Mouse (Mus musculus) CH12.LX (cell line): ENCODE data around the gene Ceacam9. TPM values are rescaled to one million over a fixed set of nuclear protein-coding genes. Genes with fewer than 3 reads are reported as not detected.

Source experiments
- DNase-seq: peaks from one replicate; pipeline ENCODE4 v3.0.0-alpha.2; 2013; ENCODE audit errors: extremely low read depth
- H3K27ac ChIP-seq: 2 replicates; pipeline ENCODE4 v1.5.1; 2012; ENCODE audit warnings: low read depth, mild to moderate bottlenecking, control low read depth, moderate library complexity; ENCODE audit not compliant: insufficient read depth
- H3K27me3 ChIP-seq: replicated peaks from 2 replicates; pipeline ENCODE3; 2012; ENCODE audit warnings: inconsistent platforms
- H3K36me3 ChIP-seq, 2 experiments: replicated peaks in 1 of 2; 2 replicates each; pipeline versions ENCODE3 to v1.6.1; 2012; ENCODE audit warnings: inconsistent platforms in 1 of 2, low read length in 1 of 2, mild to moderate bottlenecking in 1 of 2, mixed read lengths in 1 of 2, moderate library complexity in 1 of 2; ENCODE audit not compliant: control insufficient read depth in 1 of 2, insufficient read depth in 1 of 2
- H3K4me1 ChIP-seq, 2 experiments: 2 replicates each; pipeline ENCODE4 v1.6.1; 2012; ENCODE audit warnings: inconsistent platforms in 1 of 2, moderate library complexity in 1 of 2; ENCODE audit not compliant: insufficient read depth in 2 of 2, control insufficient read depth in 1 of 2
- H3K4me2 ChIP-seq: 2 replicates; pipeline ENCODE4 v1.6.1; 2012; ENCODE audit warnings: low read depth, mild to moderate bottlenecking, control low read depth; ENCODE audit not compliant: poor library complexity, insufficient read depth, severe bottlenecking
- H3K4me3 ChIP-seq, 3 experiments: fragments of 150-350 bp in 1 of 3; sonication (generic) in 1 of 3; replicated peaks in 1 of 3; 2 replicates each; pipeline versions ENCODE3 to v1.5.1; 2011 to 2012; ENCODE audit warnings: low read depth in 2 of 3, low read length in 2 of 3, mild to moderate bottlenecking in 2 of 3, moderate library complexity in 2 of 3, control low read depth in 1 of 3, improper control_type of control experiment in 1 of 3, inconsistent platforms in 1 of 3, mixed read lengths in 1 of 3; ENCODE audit not compliant: poor library complexity in 1 of 3
- H3K79me2 ChIP-seq: replicated peaks from 2 replicates; pipeline ENCODE4 v1.6.1; 2012; ENCODE audit warnings: mild to moderate bottlenecking, moderate library complexity; ENCODE audit not compliant: control insufficient read depth, poor library complexity, insufficient read depth, severe bottlenecking; ENCODE audit errors: extremely low read depth
- H3K9ac ChIP-seq: 2 replicates; pipeline ENCODE4 v1.6.1; 2012; ENCODE audit warnings: low read depth, mild to moderate bottlenecking, control low read depth, moderate library complexity; ENCODE audit not compliant: insufficient read depth
- H3K9me3 ChIP-seq: replicated peaks from 2 replicates; pipeline ENCODE3; 2012; ENCODE audit warnings: low read length, inconsistent platforms, mixed read lengths
- CHD2 ChIP-seq: IDR thresholded peaks from 2 replicates; pipeline ENCODE4 v1.6.1; 2011; ENCODE audit warnings: low read length, improper control_type of control experiment
- CTCF ChIP-seq, 2 experiments: IDR thresholded peaks in 1 of 2; conservative IDR thresholded peaks in 1 of 2; 2 replicates each; pipeline ENCODE4 v1.5.1; 2011 to 2012; ENCODE audit warnings: low read depth in 2 of 2, low read length in 2 of 2, improper control_type of control experiment in 1 of 2, inconsistent platforms in 1 of 2, mild to moderate bottlenecking in 1 of 2, moderate library complexity in 1 of 2
- EP300 ChIP-seq: IDR thresholded peaks from 2 replicates; pipeline ENCODE4 v1.6.1; 2011; ENCODE audit warnings: low read length, improper control_type of control experiment
- ETS1 ChIP-seq: conservative IDR thresholded peaks from 2 replicates; pipeline ENCODE4 v1.6.1; 2012; ENCODE audit warnings: low read depth, mild to moderate bottlenecking, inconsistent platforms, low read length, improper control_type of control experiment, moderate library complexity
- GABPA ChIP-seq: IDR thresholded peaks from 2 replicates; pipeline ENCODE4 v1.6.1; 2012; ENCODE audit warnings: low read depth, low read length, improper control_type of control experiment, inconsistent platforms; ENCODE audit not compliant: insufficient replicate concordance
- HCFC1 ChIP-seq: IDR thresholded peaks from 2 replicates; pipeline ENCODE4 v1.6.1; 2012; ENCODE audit warnings: low read depth, mild to moderate bottlenecking, inconsistent platforms, low read length, improper control_type of control experiment
- IRF4 ChIP-seq: IDR thresholded peaks from 2 replicates; pipeline ENCODE4 v1.6.1; 2014; ENCODE audit warnings: low read depth, mild to moderate bottlenecking, inconsistent platforms, low read length, improper control_type of control experiment
- JUN ChIP-seq: IDR thresholded peaks from 2 replicates; pipeline ENCODE4 v1.6.1; 2011; ENCODE audit warnings: low read depth, mild to moderate bottlenecking, low read length, improper control_type of control experiment, moderate library complexity; ENCODE audit not compliant: insufficient read depth
- JUND ChIP-seq: conservative IDR thresholded peaks from 2 replicates; pipeline ENCODE4 v1.6.1; 2011; ENCODE audit warnings: low read depth, low read length, improper control_type of control experiment
- KAT2A ChIP-seq: IDR thresholded peaks from 2 replicates; pipeline ENCODE4 v1.6.1; 2012; ENCODE audit warnings: low read length, improper control_type of control experiment, inconsistent platforms; ENCODE audit not compliant: insufficient replicate concordance
- MAFK ChIP-seq: IDR thresholded peaks from 2 replicates; pipeline ENCODE4 v1.6.1; 2011; ENCODE audit warnings: low read length, improper control_type of control experiment; ENCODE audit not compliant: insufficient replicate concordance
- MAX ChIP-seq: IDR thresholded peaks from 2 replicates; pipeline ENCODE4 v1.6.1; 2011; ENCODE audit warnings: low read length, improper control_type of control experiment
- MEF2A ChIP-seq: IDR thresholded peaks from 2 replicates; pipeline ENCODE4 v1.6.1; 2014; ENCODE audit warnings: low read depth, mild to moderate bottlenecking, inconsistent platforms, low read length, improper control_type of control experiment, borderline replicate concordance
- PAX5 ChIP-seq: IDR thresholded peaks from 2 replicates; pipeline ENCODE4 v1.6.1; 2012; ENCODE audit warnings: low read length, inconsistent platforms, mixed read lengths
- POLR2A ChIP-seq: IDR thresholded peaks from 2 replicates; pipeline ENCODE4 v1.6.1; 2011; ENCODE audit warnings: low read depth, mild to moderate bottlenecking, improper control_type of control experiment, low read length
- POLR2AphosphoS2 ChIP-seq: IDR thresholded peaks from 2 replicates; pipeline ENCODE4 v1.6.1; 2011; ENCODE audit warnings: low read depth, low read length, improper control_type of control experiment
- RAD21 ChIP-seq: IDR thresholded peaks from 2 replicates; pipeline ENCODE4 v1.6.1; 2011; ENCODE audit warnings: low read depth, mild to moderate bottlenecking, low read length, improper control_type of control experiment, moderate library complexity
- UBTF ChIP-seq: IDR thresholded peaks from 2 replicates; pipeline ENCODE4 v1.6.1; 2012; ENCODE audit warnings: low read depth, mild to moderate bottlenecking, inconsistent platforms, low read length, improper control_type of control experiment, moderate library complexity
- ZC3H11A ChIP-seq: IDR thresholded peaks from 2 replicates; pipeline ENCODE4 v1.6.1; 2012; ENCODE audit warnings: low read depth, mild to moderate bottlenecking, inconsistent platforms, low read length, improper control_type of control experiment
- ZNF384 ChIP-seq: IDR thresholded peaks from 2 replicates; pipeline ENCODE4 v1.6.1; 2012; ENCODE audit warnings: low read depth, low read length, improper control_type of control experiment, inconsistent platforms
- dilution Hi-C: fragments of 300-500 bp; cut with MboI; formaldehyde crosslinking; loops from 2 replicates; pipeline ENCODE4 v1.14.3; 2020; ENCODE audit warnings: low sequenced_read_pairs; ENCODE audit not compliant: extremely low pct_unique_long_range_greater_than_20kb, extremely low pct_ligation_motif_present
- in situ Hi-C: fragments of 300-500 bp; cut with MboI; formaldehyde crosslinking; loops from 3 replicates; pipeline ENCODE4 v1.14.3; 2019; ENCODE audit warnings: low sequenced_read_pairs, low pct_ligation_motif_present, low pct_unique_long_range_greater_than_20kb, mixed read lengths
- polyA plus RNA-seq: library from polyadenylated mRNA; unstranded; fragments of >175 nt; gene quantifications from 2 replicates; pipeline ENCODE4 v1.2.1, GENCODE M21; 2012; ENCODE audit warnings: low read depth; ENCODE audit not compliant: insufficient read length
- total RNA-seq, 2 experiments: library from RNA; depleted of rRNA; stranded (reverse); fragments of 300-350 nt in 1 of 2; fragments of >200 nt in 1 of 2; gene quantifications; 2 replicates each; pipeline ENCODE4 v1.2.3; 2012 to 2014

Gene Ceacam9
- total and polyA plus RNA-seq, 3 experiments = 0.21 TPM; not detected in 2

DNA sequence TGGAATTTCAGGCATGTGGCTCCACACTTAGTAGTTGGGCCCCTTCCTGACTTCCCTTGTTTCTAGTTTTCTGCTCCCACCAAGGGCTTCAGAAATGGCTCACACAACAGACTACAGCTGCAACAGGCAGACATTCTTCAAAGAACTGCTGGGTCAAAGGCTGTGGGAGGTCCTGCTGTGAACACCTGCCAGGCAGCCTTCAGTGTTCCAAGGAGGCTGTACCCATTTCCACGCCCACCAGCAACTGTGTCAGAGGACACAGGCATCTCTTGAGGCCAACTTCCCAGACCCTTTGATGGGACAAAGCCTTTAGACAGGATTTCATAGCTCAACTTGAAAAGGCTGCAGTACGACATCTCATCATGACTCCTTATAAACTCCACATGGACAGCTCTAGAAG lies 44.7 kb downstream of the Ceacam9 start:
- Histone ChIP-seq H3K36me3 (no peaks in the 10 kb centered on the region), H3K4me1 (no peaks in the 10 kb centered on the region), H3K9ac (no peak overlapping the region), H3K79me2 (no peaks in the 10 kb centered on the region; the same call in 1 of the 2 replicates), H3K4me3 (no peak overlapping the region), H3K9me3 (peaks cover 11% of the 10 kb centered on the region), H3K4me2 (no peak overlapping the region), H3K27me3 (no peaks in the 10 kb centered on the region), H3K27ac (no peak overlapping the region)
- no peak for DNase-seq
- in situ Hi-C loops (no loop called here), dilution Hi-C loops (no loop called here)
- no peak for TF ChIP-seq PAX5
- TF ChIP-seq RAD21 = no peak
- no peak for TF ChIP-seq KAT2A
- no peak for TF ChIP-seq HCFC1
- no peak for TF ChIP-seq POLR2AphosphoS2
- TF ChIP-seq MAX = no peak
- TF ChIP-seq ZC3H11A = no peak
- no peak for TF ChIP-seq CHD2
- TF ChIP-seq GABPA = no peak
- TF ChIP-seq CTCF (conservative IDR thresholded peaks at IDR 0.05 in 1 of 2, IDR thresholded peaks at IDR 0.05 in 1 of 2; ENCODE audit: low read depth in 2 of 2, low read length in 2 of 2) = no peak
- no peak for TF ChIP-seq MAFK
- TF ChIP-seq JUND = no peak
- no peak for TF ChIP-seq ZNF384
- TF ChIP-seq ETS1 = no peak
- no peak for TF ChIP-seq EP300
- TF ChIP-seq MEF2A = no peak
- TF ChIP-seq JUN = no peak
- no peak for TF ChIP-seq UBTF
- TF ChIP-seq POLR2A = no peak
- TF ChIP-seq IRF4 = no peak

Other genes starting within 250 kb of the Ceacam9 start
- gene Npas1, start 244.2 kb upstream of the Ceacam9 start, total RNA-seq (2012; rRNA removed) = 0.08 and 0.17 TPM in 2 replicates
- not detected in 2 replicates for gene Npas1, start 244.2 kb upstream of the Ceacam9 start, total RNA-seq (2014; rRNA removed)
- gene Npas1, start 244.2 kb upstream of the Ceacam9 start, polyA plus RNA-seq = 0.56 and 0.61 TPM in 2 replicates
- gene Arhgap35, start 106.9 kb upstream of the Ceacam9 start, total RNA-seq (2012; rRNA removed) = 5.2 and 5.3 TPM in 2 replicates
- 2.7 and 3.0 TPM in 2 replicates for gene Arhgap35, start 106.9 kb upstream of the Ceacam9 start, total RNA-seq (2014; rRNA removed)
- gene Arhgap35, start 106.9 kb upstream of the Ceacam9 start, polyA plus RNA-seq = 6.0 and 7.2 TPM in 2 replicates
- gene Ceacam15, start 46.2 kb upstream of the Ceacam9 start, total RNA-seq (2012; rRNA removed) = not detected in 2 replicates
- not detected in 2 replicates for gene Ceacam15, start 46.2 kb upstream of the Ceacam9 start, total RNA-seq (2014; rRNA removed)
- gene Ceacam15, start 46.2 kb upstream of the Ceacam9 start, polyA plus RNA-seq = not detected in 2 replicates
- 232 and 234 TPM in 2 replicates for gene Ap2s1, start 16.5 kb downstream of the Ceacam9 start, total RNA-seq (2012; rRNA removed)
- gene Ap2s1, start 16.5 kb downstream of the Ceacam9 start, total RNA-seq (2014; rRNA removed) = 202 and 213 TPM in 2 replicates
- gene Ap2s1, start 16.5 kb downstream of the Ceacam9 start, polyA plus RNA-seq = 167 and 180 TPM in 2 replicates
- 147 and 174 TPM in 2 replicates for gene Slc1a5, start 59.4 kb downstream of the Ceacam9 start, total RNA-seq (2012; rRNA removed)
- gene Slc1a5, start 59.4 kb downstream of the Ceacam9 start, total RNA-seq (2014; rRNA removed) = 115 TPM in 2 replicates
- gene Slc1a5, start 59.4 kb downstream of the Ceacam9 start, polyA plus RNA-seq = 191 and 245 TPM in 2 replicates
- gene Strn4, start 94.0 kb downstream of the Ceacam9 start, total RNA-seq (2012; rRNA removed) = 57.4 and 63.5 TPM in 2 replicates
- gene Strn4, start 94.0 kb downstream of the Ceacam9 start, total RNA-seq (2014; rRNA removed) = 41.7 and 46.0 TPM in 2 replicates
- 69.7 and 74.5 TPM in 2 replicates for gene Strn4, start 94.0 kb downstream of the Ceacam9 start, polyA plus RNA-seq
- 19.6 and 20.3 TPM in 2 replicates for gene Fkrp, start 94.8 kb downstream of the Ceacam9 start, total RNA-seq (2012; rRNA removed)
- gene Fkrp, start 94.8 kb downstream of the Ceacam9 start, total RNA-seq (2014; rRNA removed) = 13.0 and 16.5 TPM in 2 replicates
- 19.6 and 23.4 TPM in 2 replicates for gene Fkrp, start 94.8 kb downstream of the Ceacam9 start, polyA plus RNA-seq
- 18.0 and 18.7 TPM in 2 replicates for gene Prkd2, start 121.0 kb downstream of the Ceacam9 start, total RNA-seq (2012; rRNA removed)
- gene Prkd2, start 121.0 kb downstream of the Ceacam9 start, total RNA-seq (2014; rRNA removed) = 8.6 and 9.8 TPM in 2 replicates
- 32.2 and 39.0 TPM in 2 replicates for gene Prkd2, start 121.0 kb downstream of the Ceacam9 start, polyA plus RNA-seq
- gene Dact3, start 153.4 kb downstream of the Ceacam9 start, total RNA-seq (2012; rRNA removed) = 2.9 and 3.5 TPM in 2 replicates
- gene Dact3, start 153.4 kb downstream of the Ceacam9 start, total RNA-seq (2014; rRNA removed) = 4.0 and 5.1 TPM in 2 replicates
- gene Dact3, start 153.4 kb downstream of the Ceacam9 start, polyA plus RNA-seq = 9.2 and 12.0 TPM in 2 replicates
- 0.25 TPM in 1 of 2 replicates, not detected in the other for gene Gng8, start 169.9 kb downstream of the Ceacam9 start, total RNA-seq (2012; rRNA removed)
- not detected in 2 replicates for gene Gng8, start 169.9 kb downstream of the Ceacam9 start, total RNA-seq (2014; rRNA removed)
- 2.4 and 2.5 TPM in 2 replicates for gene Gng8, start 169.9 kb downstream of the Ceacam9 start, polyA plus RNA-seq
- 7.0 and 7.5 TPM in 2 replicates for gene Ptgir, start 184.6 kb downstream of the Ceacam9 start, total RNA-seq (2012; rRNA removed)
- gene Ptgir, start 184.6 kb downstream of the Ceacam9 start, total RNA-seq (2014; rRNA removed) = 2.7 and 3.8 TPM in 2 replicates
- 31.1 and 33.3 TPM in 2 replicates for gene Ptgir, start 184.6 kb downstream of the Ceacam9 start, polyA plus RNA-seq
- gene Calm3, start 202.2 kb downstream of the Ceacam9 start, total RNA-seq (2012; rRNA removed) = 312 and 326 TPM in 2 replicates
- 277 and 294 TPM in 2 replicates for gene Calm3, start 202.2 kb downstream of the Ceacam9 start, total RNA-seq (2014; rRNA removed)
- gene Calm3, start 202.2 kb downstream of the Ceacam9 start, polyA plus RNA-seq = 623 and 775 TPM in 2 replicates
- gene Pnmal2, start 222.8 kb downstream of the Ceacam9 start, total RNA-seq (2012; rRNA removed) = 0.21 and 0.38 TPM in 2 replicates
- not detected in 2 replicates for gene Pnmal2, start 222.8 kb downstream of the Ceacam9 start, total RNA-seq (2014; rRNA removed)
- 0.09 TPM in 1 of 2 replicates, not detected in the other for gene Pnmal2, start 222.8 kb downstream of the Ceacam9 start, polyA plus RNA-seq
- 0.13 TPM in 2 replicates for gene Pnmal1, start 237.8 kb downstream of the Ceacam9 start, total RNA-seq (2012; rRNA removed)
- not detected in 2 replicates for gene Pnmal1, start 237.8 kb downstream of the Ceacam9 start, total RNA-seq (2014; rRNA removed)
- gene Pnmal1, start 237.8 kb downstream of the Ceacam9 start, polyA plus RNA-seq = 0.07 and 0.08 TPM in 2 replicates